Mouse (Mus musculus): ENCODE results near the gene Bbip1. TPM values are rescaled to one million over a fixed set of nuclear protein-coding genes. Genes with fewer than 3 reads are reported as not detected.

The Bbip1 gene
- polyA plus RNA-seq, 1 experiment = 31.0 TPM

DNA sequence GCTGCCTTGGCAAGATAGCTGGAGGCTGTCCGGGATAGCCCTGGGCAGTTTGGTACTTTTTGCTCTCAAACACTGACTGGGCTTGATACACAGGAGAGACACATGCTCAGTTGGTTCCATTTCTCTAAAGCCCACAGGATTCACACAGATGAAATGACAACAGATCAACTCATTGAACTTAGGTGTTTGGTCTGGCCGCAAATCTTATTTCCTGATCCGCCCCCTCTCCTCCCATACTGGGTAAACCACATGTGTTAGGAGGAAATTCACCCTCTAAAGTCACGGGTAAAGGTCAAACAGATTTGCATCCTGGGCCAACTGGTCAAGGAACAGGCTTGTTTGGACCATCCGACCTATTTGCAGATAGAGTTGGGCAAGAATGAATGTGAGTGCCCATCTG lies 54.9 kb downstream of the Bbip1 start:
- Histone ChIP-seq H3K36me3 (ENCODE audit: control insufficient read depth, insufficient read depth) (no peaks in the 10 kb centered on the region), H3ac (ENCODE audit: control insufficient read depth, insufficient read length) (no peak overlapping the region), H3K27me3 (ENCODE audit: control insufficient read depth, insufficient read depth, insufficient read length) (no peaks in the 10 kb centered on the region), H3K4me3 (no peak overlapping the region), H3K79me2 (ENCODE audit: control insufficient read depth, insufficient read depth) (no peaks in the 10 kb centered on the region), H3K4me2 (ENCODE audit: low read depth) (no peak overlapping the region)
- TF ChIP-seq MAX (IDR thresholded peaks at IDR 0.05; ENCODE audit: low read depth) (no peak), MYOD1 (IDR thresholded peaks at IDR 0.05; ENCODE audit: control insufficient read depth in 1 of 3, insufficient read length in 2 of 3, low read depth in 2 of 3) (no peak), REST (IDR thresholded peaks at IDR 0.05; ENCODE audit: insufficient read depth, insufficient read length) (no peak), SRF (IDR thresholded peaks at IDR 0.05; ENCODE audit: control insufficient read depth, insufficient read length, low read depth) (no peak)

DNA sequence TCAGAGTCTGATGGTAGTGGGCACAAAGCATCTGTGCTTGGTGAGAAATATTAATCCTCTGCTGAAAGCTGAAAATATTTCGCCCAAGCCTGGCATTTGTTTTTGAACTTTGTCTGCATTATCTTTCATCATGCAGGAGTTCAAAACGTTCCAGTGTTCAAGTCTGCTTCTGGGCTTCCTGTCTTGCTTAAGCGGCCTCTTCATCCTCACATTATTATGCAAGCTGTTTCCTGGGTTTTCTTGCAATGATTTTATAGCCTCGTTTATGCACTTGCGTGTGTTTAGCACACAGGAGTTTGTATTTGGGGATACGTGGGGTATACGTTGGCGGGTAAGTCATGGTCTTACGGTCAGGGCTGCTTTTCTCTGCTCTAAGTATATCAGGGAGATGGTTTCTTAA lies 56.1 kb downstream of the Bbip1 start:
- no peak overlapping the region for H3K4me2 ChIP-seq (ENCODE audit: low read depth)
- no peak for TF ChIP-seq MYOG (IDR thresholded peaks at IDR 0.05; ENCODE audit: control insufficient read depth in 1 of 3, insufficient read depth in 1 of 3, insufficient read length in 2 of 3, low read depth in 2 of 3)
- no peak for TF ChIP-seq POLR2A (IDR thresholded peaks at IDR 0.05; ENCODE audit: insufficient read length, low read depth)
- TF ChIP-seq E2F4 (IDR thresholded peaks at IDR 0.05; ENCODE audit: insufficient read depth) = no peak
- no peak for TF ChIP-seq SRF (IDR thresholded peaks at IDR 0.05; ENCODE audit: control insufficient read depth, insufficient read length, low read depth)
- TF ChIP-seq POLR2AphosphoS2 (IDR thresholded peaks at IDR 0.05; ENCODE audit: insufficient read length, low read depth) = no peak
- no peak for TF ChIP-seq REST (IDR thresholded peaks at IDR 0.05; ENCODE audit: insufficient read depth, insufficient read length)
- no peak for TF ChIP-seq MYOD1 (IDR thresholded peaks at IDR 0.05; ENCODE audit: control insufficient read depth in 1 of 3, insufficient read length in 2 of 3, low read depth in 2 of 3)
- TF ChIP-seq CEBPB (IDR thresholded peaks at IDR 0.05; ENCODE audit: insufficient read depth, poor library complexity, severe bottlenecking) = no peak
- TF ChIP-seq TCF3 (IDR thresholded peaks at IDR 0.05; ENCODE audit: insufficient read length, low read depth) = no peak
- TF ChIP-seq TCF12 (IDR thresholded peaks at IDR 0.05; ENCODE audit: insufficient read depth, poor library complexity, severe bottlenecking) = no peak
- TF ChIP-seq USF1 (IDR thresholded peaks at IDR 0.05; ENCODE audit: low read depth) = no peak
- TF ChIP-seq MAX (IDR thresholded peaks at IDR 0.05; ENCODE audit: low read depth) = no peak

DNA sequence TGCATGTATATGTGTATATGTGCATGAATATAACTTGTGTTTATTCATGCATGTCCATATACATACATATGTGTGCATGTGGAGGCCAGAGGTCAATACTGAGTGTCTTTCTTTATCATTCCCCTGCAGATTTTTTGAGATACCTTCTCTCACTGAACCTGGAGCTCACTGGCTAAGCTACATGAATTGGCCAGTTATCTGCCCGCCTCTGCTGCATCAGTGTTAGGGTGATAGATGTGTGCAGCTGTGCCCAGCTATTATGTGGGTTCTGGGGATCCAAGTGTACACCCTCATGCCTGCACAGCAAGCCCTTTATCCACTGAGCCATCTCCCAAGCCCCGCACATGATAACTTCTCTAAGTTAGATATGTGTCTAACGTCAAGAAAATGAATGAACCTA lies 56.6 kb downstream of the Bbip1 start:
- H3K4me2 ChIP-seq (ENCODE audit: low read depth) = no peak overlapping the region
- no peaks in the 10 kb centered on the region for H3K36me3 ChIP-seq (ENCODE audit: control insufficient read depth, insufficient read depth)
- no peak for TF ChIP-seq E2F4 (IDR thresholded peaks at IDR 0.05; ENCODE audit: insufficient read depth)
- no peak for TF ChIP-seq POLR2A (IDR thresholded peaks at IDR 0.05; ENCODE audit: insufficient read length, low read depth)
- TF ChIP-seq REST (IDR thresholded peaks at IDR 0.05; ENCODE audit: insufficient read depth, insufficient read length) = no peak
- TF ChIP-seq POLR2AphosphoS2 (IDR thresholded peaks at IDR 0.05; ENCODE audit: insufficient read length, low read depth) = no peak
- no peak for TF ChIP-seq USF1 (IDR thresholded peaks at IDR 0.05; ENCODE audit: low read depth)
- no peak for TF ChIP-seq CEBPB (IDR thresholded peaks at IDR 0.05; ENCODE audit: insufficient read depth, poor library complexity, severe bottlenecking)
- TF ChIP-seq MYOG (IDR thresholded peaks at IDR 0.05; ENCODE audit: control insufficient read depth in 1 of 3, insufficient read depth in 1 of 3, insufficient read length in 2 of 3, low read depth in 2 of 3) = no peak
- TF ChIP-seq MYOD1 (IDR thresholded peaks at IDR 0.05; ENCODE audit: control insufficient read depth in 1 of 3, insufficient read length in 2 of 3, low read depth in 2 of 3) = no peak
- TF ChIP-seq TCF3 (IDR thresholded peaks at IDR 0.05; ENCODE audit: insufficient read length, low read depth) = no peak
- no peak for TF ChIP-seq MAX (IDR thresholded peaks at IDR 0.05; ENCODE audit: low read depth)
- no peak for TF ChIP-seq SRF (IDR thresholded peaks at IDR 0.05; ENCODE audit: control insufficient read depth, insufficient read length, low read depth)
- no peak for TF ChIP-seq TCF12 (IDR thresholded peaks at IDR 0.05; ENCODE audit: insufficient read depth, poor library complexity, severe bottlenecking)
- H3K27me3 ChIP-seq (ENCODE audit: control insufficient read depth, insufficient read depth, insufficient read length) = no peaks in the 10 kb centered on the region
- no peaks in the 10 kb centered on the region for H3K79me2 ChIP-seq (ENCODE audit: control insufficient read depth, insufficient read depth)
- no peak overlapping the region for H3K4me3 ChIP-seq
- H3ac ChIP-seq (ENCODE audit: control insufficient read depth, insufficient read length) = no peak overlapping the region

More for the DNA sequence above, 56.1 kb downstream of the Bbip1 start:
- Histone ChIP-seq H3K36me3 (ENCODE audit: control insufficient read depth, insufficient read depth) (no peaks in the 10 kb centered on the region), H3K4me3 (no peak overlapping the region), H3K27me3 (ENCODE audit: control insufficient read depth, insufficient read depth, insufficient read length) (no peaks in the 10 kb centered on the region), H3K79me2 (ENCODE audit: control insufficient read depth, insufficient read depth) (no peaks in the 10 kb centered on the region), H3ac (ENCODE audit: control insufficient read depth, insufficient read length) (no peak overlapping the region)

DNA sequence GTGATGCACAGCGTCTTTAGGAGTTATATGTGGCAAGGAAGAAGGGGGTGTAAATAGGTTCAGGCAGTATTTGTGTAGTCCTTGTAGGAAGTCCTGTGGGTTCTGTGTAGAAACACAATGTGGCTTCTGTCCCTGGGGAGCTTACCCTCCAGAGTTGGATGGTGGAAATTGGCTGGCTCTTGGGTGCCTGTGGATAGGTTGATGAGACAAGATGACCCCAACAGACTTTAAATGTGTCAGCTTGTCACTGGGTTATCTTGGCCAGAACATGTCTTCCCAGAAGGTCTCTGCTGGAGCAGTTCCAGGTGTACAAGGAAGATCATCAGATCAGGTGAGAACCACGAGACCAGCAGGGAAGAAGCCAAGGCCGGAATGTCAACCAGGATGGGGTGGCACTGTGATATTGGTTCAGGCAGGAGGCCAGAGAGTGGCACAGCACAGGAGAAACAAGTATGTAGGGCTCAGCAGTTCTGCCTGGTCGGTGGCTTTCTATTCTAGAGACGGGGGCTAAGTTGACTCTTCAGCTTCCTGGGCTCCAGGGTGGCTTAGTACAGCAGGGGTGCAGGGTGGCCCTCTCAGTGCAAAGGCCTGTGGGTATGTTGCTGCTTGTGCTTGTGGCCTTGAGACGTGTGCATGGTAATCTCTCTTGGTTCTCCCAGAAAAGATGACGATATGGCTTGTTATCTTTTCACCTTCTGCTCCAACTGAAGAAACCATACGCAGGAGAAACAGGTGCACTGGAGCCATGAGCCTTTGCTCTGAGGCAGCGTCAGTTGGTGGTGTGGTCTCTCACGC lies 57.7 kb downstream of the Bbip1 start:
- Histone ChIP-seq H3K79me2 (ENCODE audit: control insufficient read depth, insufficient read depth) (no peaks in the 10 kb centered on the region), H3ac (ENCODE audit: control insufficient read depth, insufficient read length) (no peak overlapping the region), H3K4me3 (no peak overlapping the region), H3K27me3 (ENCODE audit: control insufficient read depth, insufficient read depth, insufficient read length) (no peaks in the 10 kb centered on the region), H3K36me3 (ENCODE audit: control insufficient read depth, insufficient read depth) (no peaks in the 10 kb centered on the region), H3K4me2 (ENCODE audit: low read depth) (no peak overlapping the region)
- no peak for TF ChIP-seq MAX (IDR thresholded peaks at IDR 0.05; ENCODE audit: low read depth)
- no peak for TF ChIP-seq POLR2A (IDR thresholded peaks at IDR 0.05; ENCODE audit: insufficient read length, low read depth)
- no peak for TF ChIP-seq POLR2AphosphoS2 (IDR thresholded peaks at IDR 0.05; ENCODE audit: insufficient read length, low read depth)
- no peak for TF ChIP-seq TCF12 (IDR thresholded peaks at IDR 0.05; ENCODE audit: insufficient read depth, poor library complexity, severe bottlenecking)
- no peak for TF ChIP-seq TCF3 (IDR thresholded peaks at IDR 0.05; ENCODE audit: insufficient read length, low read depth)
- TF ChIP-seq MYOD1 (IDR thresholded peaks at IDR 0.05; ENCODE audit: control insufficient read depth in 1 of 3, insufficient read length in 2 of 3, low read depth in 2 of 3) = no peak
- TF ChIP-seq MYOG (IDR thresholded peaks at IDR 0.05; ENCODE audit: control insufficient read depth in 1 of 3, insufficient read depth in 1 of 3, insufficient read length in 2 of 3, low read depth in 2 of 3) = no peak
- TF ChIP-seq REST (IDR thresholded peaks at IDR 0.05; ENCODE audit: insufficient read depth, insufficient read length) = no peak
- TF ChIP-seq E2F4 (IDR thresholded peaks at IDR 0.05; ENCODE audit: insufficient read depth) = no peak
